Mouse (Mus musculus) MEL (cell line): ENCODE measurements around the gene Fmo3.

Experiments used
- CTCF ChIP-seq, 3 experiments: IDR thresholded peaks in 2 of 3; conservative IDR thresholded peaks in 1 of 3; 2 replicates each; pipeline ENCODE4 v1.5.1; 2011 to 2012; ENCODE audit warnings: low read length in 3 of 3, low read depth in 2 of 3, mild to moderate bottlenecking in 2 of 3, improper control_type of control experiment in 1 of 3, inconsistent platforms in 1 of 3, mixed read lengths in 1 of 3, moderate library complexity in 1 of 3; ENCODE audit not compliant: control insufficient read depth in 1 of 3, insufficient read depth in 1 of 3, poor library complexity in 1 of 3, severe bottlenecking in 1 of 3
- EP300 ChIP-seq, 2 experiments: IDR thresholded peaks; 2 replicates each; pipeline ENCODE4 v1.6.1; 2011; ENCODE audit warnings: improper control_type of control experiment in 2 of 2, low read length in 2 of 2, low read depth in 1 of 2, mild to moderate bottlenecking in 1 of 2
- MEF2A ChIP-seq: IDR thresholded peaks from 2 replicates; pipeline ENCODE4 v1.6.1; 2014; ENCODE audit warnings: low read depth, mild to moderate bottlenecking, inconsistent platforms, low read length, improper control_type of control experiment; ENCODE audit not compliant: poor library complexity, insufficient replicate concordance, severe bottlenecking; ENCODE audit errors: extremely low read depth
- MXI1 ChIP-seq: IDR thresholded peaks from 2 replicates; pipeline ENCODE4 v1.6.1; 2011; ENCODE audit warnings: mild to moderate bottlenecking, low read depth, low read length, improper control_type of control experiment
- MYC ChIP-seq: IDR thresholded peaks from 2 replicates; pipeline ENCODE4 v1.6.1; 2011; ENCODE audit warnings: low read depth, mild to moderate bottlenecking, low read length, improper control_type of control experiment, moderate library complexity
- POLR2A ChIP-seq, 2 experiments: IDR thresholded peaks; 2 replicates each; pipeline ENCODE4 v1.6.1; 2011 to 2012; ENCODE audit warnings: low read length in 2 of 2, mild to moderate bottlenecking in 2 of 2, control low read depth in 1 of 2, improper control_type of control experiment in 1 of 2, low read depth in 1 of 2, moderate library complexity in 1 of 2; ENCODE audit not compliant: control insufficient read depth in 1 of 2, insufficient read depth in 1 of 2, poor library complexity in 1 of 2
- POLR2AphosphoS5 ChIP-seq: IDR thresholded peaks from 2 replicates; pipeline ENCODE4 v1.6.1; 2012; ENCODE audit warnings: low read depth, borderline replicate concordance, mild to moderate bottlenecking, inconsistent platforms, low read length, moderate library complexity, mixed read lengths
- SIN3A ChIP-seq: IDR thresholded peaks from 2 replicates; pipeline ENCODE4 v1.6.1; 2012; ENCODE audit warnings: low read length, improper control_type of control experiment, inconsistent platforms
- ZNF384 ChIP-seq: IDR thresholded peaks from 2 replicates; pipeline ENCODE4 v1.6.1; 2012; ENCODE audit warnings: low read depth, mild to moderate bottlenecking, inconsistent platforms, low read length, improper control_type of control experiment

DNA sequence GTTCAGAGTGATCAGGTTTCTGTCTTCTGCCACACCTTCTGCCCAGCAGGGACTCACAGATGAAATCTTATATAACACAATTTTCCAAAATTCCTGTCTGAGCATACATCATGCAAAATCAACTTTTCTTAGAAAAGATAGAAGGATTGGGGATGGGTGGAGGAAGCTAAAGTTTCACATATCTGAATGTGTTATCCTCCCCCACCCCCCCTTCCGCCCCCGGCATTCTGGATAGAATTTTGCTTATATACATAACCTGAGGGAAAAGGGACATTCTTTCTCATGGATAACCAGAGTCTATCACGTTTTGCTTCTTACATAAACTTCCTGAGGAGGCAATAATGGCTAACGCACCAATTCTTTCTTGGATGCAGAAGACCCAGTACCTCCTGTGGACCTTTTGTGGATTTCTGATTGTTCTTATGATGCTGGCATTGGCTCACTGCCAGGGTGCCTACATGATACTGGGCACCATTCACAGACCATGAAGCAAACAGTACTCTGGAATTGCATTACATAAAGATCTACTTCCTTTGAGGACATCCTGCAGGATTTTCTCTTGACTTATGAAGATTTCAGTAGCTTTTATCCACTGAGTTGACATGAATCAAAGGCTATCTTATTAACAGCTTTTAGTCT, 49.8 kb downstream of the Fmo3 start:
- TF ChIP-seq POLR2AphosphoS5 = no peak
- TF ChIP-seq CTCF (IDR thresholded peaks at IDR 0.05 in 2 of 3, conservative IDR thresholded peaks at IDR 0.05 in 1 of 3; ENCODE audit: control insufficient read depth in 1 of 3, insufficient read depth in 1 of 3, low read depth in 2 of 3, low read length in 3 of 3, poor library complexity in 1 of 3, severe bottlenecking in 1 of 3) = no peak
- no peak for TF ChIP-seq POLR2A (IDR thresholded peaks at IDR 0.05; ENCODE audit: control insufficient read depth in 1 of 2, insufficient read depth in 1 of 2, low read depth in 1 of 2, low read length in 2 of 2, poor library complexity in 1 of 2)
- no peak for TF ChIP-seq MEF2A
- TF ChIP-seq ZNF384 = no peak
- no peak for TF ChIP-seq MXI1
- no peak for TF ChIP-seq EP300 (IDR thresholded peaks at IDR 0.05; ENCODE audit: low read depth in 1 of 2, low read length in 2 of 2)
- no peak for TF ChIP-seq SIN3A
- no peak for TF ChIP-seq MYC
